Mouse (Mus musculus): Measurements from ENCODE around the gene Avil. TPM values are rescaled to one million over a fixed set of nuclear protein-coding genes. Genes with fewer than 3 reads are reported as not detected.

The Avil gene
- total and polyA plus RNA-seq, 3 experiments = 10.1 to 49.7 (median 16.0) TPM

Other genes starting within 250 kb of the Avil start
- gene Atp23, start 99.4 kb upstream of the Avil start, total RNA-seq (2012; rRNA removed) = 23.0 and 23.9 TPM in 2 replicates
- 10 to 100 TPM in 1 of 2 experiments, not detected in 1; 26.1 TPM for gene Atp23, start 99.4 kb upstream of the Avil start, polyA plus RNA-seq (2012; ENCODE audit: insufficient read depth in 1 of 2, insufficient read length in 2 of 2, low read depth in 1 of 2, low replicate concordance in 2 of 2, missing spikeins in 1 of 2)
- 16.7 and 19.3 TPM in 2 replicates for gene Ctdsp2, start 22.0 kb upstream of the Avil start, total RNA-seq (2012; rRNA removed)
- gene Ctdsp2, start 22.0 kb upstream of the Avil start, polyA plus RNA-seq (2012; ENCODE audit: insufficient read depth in 1 of 2, insufficient read length in 2 of 2, low read depth in 1 of 2, low replicate concordance in 2 of 2, missing spikeins in 1 of 2) = 10 to 100 TPM in 1 of 2 experiments, not detected in 1; 69.3 TPM
- 88.9 and 90.0 TPM in 2 replicates for gene Tsfm, start 30.1 kb downstream of the Avil start, total RNA-seq (2012; rRNA removed)
- gene Tsfm, start 30.1 kb downstream of the Avil start, polyA plus RNA-seq (2012; ENCODE audit: insufficient read depth in 1 of 2, insufficient read length in 2 of 2, low read depth in 1 of 2, low replicate concordance in 2 of 2, missing spikeins in 1 of 2) = 10 to 100 TPM in 1 of 2 experiments, not detected in 1; 84.7 TPM
- gene Mettl1, start 40.7 kb downstream of the Avil start, total RNA-seq (2012; rRNA removed) = 32.6 and 35.3 TPM in 2 replicates
- 10 to 100 TPM in 1 of 2 experiments, not detected in 1; 67.3 TPM for gene Mettl1, start 40.7 kb downstream of the Avil start, polyA plus RNA-seq (2012; ENCODE audit: insufficient read depth in 1 of 2, insufficient read length in 2 of 2, low read depth in 1 of 2, low replicate concordance in 2 of 2, missing spikeins in 1 of 2)
- gene Eef1akmt3, start 40.8 kb downstream of the Avil start, total RNA-seq (2012; rRNA removed) = 0.27 and 0.42 TPM in 2 replicates
- gene Eef1akmt3, start 40.8 kb downstream of the Avil start, polyA plus RNA-seq (2012; ENCODE audit: insufficient read depth in 1 of 2, insufficient read length in 2 of 2, low read depth in 1 of 2, low replicate concordance in 2 of 2, missing spikeins in 1 of 2) = 1 to 10 TPM in 1 of 2 experiments, not detected in 1; 2.3 TPM
- gene Cyp27b1, start 47.5 kb downstream of the Avil start, total RNA-seq (2012; rRNA removed) = 0.23 TPM in 2 replicates
- gene Cyp27b1, start 47.5 kb downstream of the Avil start, polyA plus RNA-seq (2012; ENCODE audit: insufficient read depth in 1 of 2, insufficient read length in 2 of 2, low read depth in 1 of 2, low replicate concordance in 2 of 2, missing spikeins in 1 of 2) = under 1 TPM in 1 of 2 experiments, not detected in 1; 0.93 TPM
- gene March9, start 59.5 kb downstream of the Avil start, total RNA-seq (2012; rRNA removed) = 2.1 and 2.3 TPM in 2 replicates
- gene March9, start 59.5 kb downstream of the Avil start, polyA plus RNA-seq (2012; ENCODE audit: insufficient read depth in 1 of 2, insufficient read length in 2 of 2, low read depth in 1 of 2, low replicate concordance in 2 of 2, missing spikeins in 1 of 2) = 1 to 10 TPM in 1 of 2 experiments, not detected in 1; 5.2 TPM
- gene Cdk4, start 62.8 kb downstream of the Avil start, total RNA-seq (2012; rRNA removed) = 362 and 443 TPM in 2 replicates
- gene Cdk4, start 62.8 kb downstream of the Avil start, polyA plus RNA-seq (2012; ENCODE audit: insufficient read depth in 1 of 2, insufficient read length in 2 of 2, low read depth in 1 of 2, low replicate concordance in 2 of 2, missing spikeins in 1 of 2) = 1,000 to 10,000 TPM in 1 of 2 experiments, 100 to 1,000 TPM in 1; 843 to 1,325 TPM
- gene Tspan31, start 69.6 kb downstream of the Avil start, total RNA-seq (2012; rRNA removed) = 49.7 and 57.2 TPM in 2 replicates
- 10 to 100 TPM in 1 of 2 experiments, not detected in 1; 63.1 TPM for gene Tspan31, start 69.6 kb downstream of the Avil start, polyA plus RNA-seq (2012; ENCODE audit: insufficient read depth in 1 of 2, insufficient read length in 2 of 2, low read depth in 1 of 2, low replicate concordance in 2 of 2, missing spikeins in 1 of 2)
- 0.03 and 0.04 TPM in 2 replicates for gene Agap2, start 74.6 kb downstream of the Avil start, total RNA-seq (2012; rRNA removed)
- gene Agap2, start 74.6 kb downstream of the Avil start, polyA plus RNA-seq (2012; ENCODE audit: insufficient read depth in 1 of 2, insufficient read length in 2 of 2, low read depth in 1 of 2, low replicate concordance in 2 of 2, missing spikeins in 1 of 2) = under 1 TPM in 1 of 2 experiments, not detected in 1; 0.46 TPM
- gene Os9, start 120.4 kb downstream of the Avil start, total RNA-seq (2012; rRNA removed) = 41.5 and 42.4 TPM in 2 replicates
- 10 to 100 TPM in 1 of 2 experiments, not detected in 1; 60.4 TPM for gene Os9, start 120.4 kb downstream of the Avil start, polyA plus RNA-seq (2012; ENCODE audit: insufficient read depth in 1 of 2, insufficient read length in 2 of 2, low read depth in 1 of 2, low replicate concordance in 2 of 2, missing spikeins in 1 of 2)
- 23.7 and 24.6 TPM in 2 replicates for gene B4galnt1, start 164.5 kb downstream of the Avil start, total RNA-seq (2012; rRNA removed)
- gene B4galnt1, start 164.5 kb downstream of the Avil start, polyA plus RNA-seq (2012; ENCODE audit: insufficient read depth in 1 of 2, insufficient read length in 2 of 2, low read depth in 1 of 2, low replicate concordance in 2 of 2, missing spikeins in 1 of 2) = 10 to 100 TPM; 65.8 to 66.0 TPM
- 0.75 and 1.1 TPM in 2 replicates for gene Slc26a10, start 179.9 kb downstream of the Avil start, total RNA-seq (2012; rRNA removed)
- 1 to 10 TPM in 1 of 2 experiments, not detected in 1; 1.3 TPM for gene Slc26a10, start 179.9 kb downstream of the Avil start, polyA plus RNA-seq (2012; ENCODE audit: insufficient read depth in 1 of 2, insufficient read length in 2 of 2, low read depth in 1 of 2, low replicate concordance in 2 of 2, missing spikeins in 1 of 2)
- gene Arhgef25, start 189.4 kb downstream of the Avil start, total RNA-seq (2012; rRNA removed) = 16.9 and 18.3 TPM in 2 replicates
- 10 to 100 TPM in 1 of 2 experiments, not detected in 1; 44.6 TPM for gene Arhgef25, start 189.4 kb downstream of the Avil start, polyA plus RNA-seq (2012; ENCODE audit: insufficient read depth in 1 of 2, insufficient read length in 2 of 2, low read depth in 1 of 2, low replicate concordance in 2 of 2, missing spikeins in 1 of 2)
- 24.1 and 30.5 TPM in 2 replicates for gene Dtx3, start 195.0 kb downstream of the Avil start, total RNA-seq (2012; rRNA removed)
- gene Dtx3, start 195.0 kb downstream of the Avil start, polyA plus RNA-seq (2012; ENCODE audit: insufficient read depth in 1 of 2, insufficient read length in 2 of 2, low read depth in 1 of 2, low replicate concordance in 2 of 2, missing spikeins in 1 of 2) = 100 to 1,000 TPM in 1 of 2 experiments, not detected in 1; 107 TPM
- gene Pip4k2c, start 210.9 kb downstream of the Avil start, total RNA-seq (2012; rRNA removed) = 31.1 and 31.9 TPM in 2 replicates
- gene Pip4k2c, start 210.9 kb downstream of the Avil start, polyA plus RNA-seq (2012; ENCODE audit: insufficient read depth in 1 of 2, insufficient read length in 2 of 2, low read depth in 1 of 2, low replicate concordance in 2 of 2, missing spikeins in 1 of 2) = 10 to 100 TPM in 1 of 2 experiments, not detected in 1; 58.2 TPM